Mouse (Mus musculus) induced T-regulatory cell, adult 2 months (primary cell): ENCODE measurements around the gene 1700020N01Rik.

Experiments used
- DNase-seq: peaks from one replicate; pipeline ENCODE4 v3.0.0-alpha.2; 2012; ENCODE audit warnings: low read depth

1700020N01Rik gene

GRCm38 (mm10) chr10:21669750-21670161, 76.8 kb downstream of the 1700020N01Rik start:
- no peak for DNase-seq

- DNase-seq, result no peak
Measured at GRCm38 (mm10) chr10:21670168-21670567, 77.2 kb downstream of the 1700020N01Rik start.
